Mouse (Mus musculus) olfactory bulb, adult 2 months (tissue): ENCODE results near the gene Dytn. TPM values are rescaled to one million over a fixed set of nuclear protein-coding genes. Genes with fewer than 3 reads are reported as not detected.
"Not testable (repeated sequence)": the region's sequence is repeated elsewhere in the genome, so short reads cannot be mapped to it uniquely, and the experiment has no call there.

Source experiments
- H3K27ac ChIP-seq: fragments of 200-500 bp; 2 replicates; pipeline ENCODE4 v1.5.1; 2012; ENCODE audit warnings: low read depth, low read length; ENCODE audit not compliant: insufficient read depth
- H3K4me1 ChIP-seq: fragments of 200-500 bp; 2 replicates; pipeline ENCODE4 v1.6.1; 2012; ENCODE audit warnings: low read length; ENCODE audit not compliant: control insufficient read depth, insufficient read depth
- H3K4me3 ChIP-seq: fragments of 200-500 bp; 2 replicates; pipeline ENCODE4 v1.5.1; 2012; ENCODE audit warnings: mild to moderate bottlenecking, low read depth, low read length, moderate library complexity; ENCODE audit not compliant: insufficient read depth
- CTCF ChIP-seq: fragments of 200-500 bp; IDR thresholded peaks from 2 replicates; pipeline ENCODE4 v1.5.1; 2012; ENCODE audit warnings: low read depth, mild to moderate bottlenecking, low read length, moderate library complexity; ENCODE audit not compliant: insufficient read depth
- POLR2A ChIP-seq: fragments of 200-500 bp; IDR thresholded peaks from 2 replicates; pipeline ENCODE4 v1.6.1; 2012; ENCODE audit warnings: mild to moderate bottlenecking, low read depth, low read length, moderate library complexity; ENCODE audit not compliant: insufficient read depth
- WGBS: fragments of 180-500 bp; shearing (Covaris S2); methylation state at CpG from one replicate; pipeline ENCODE4 v1.1.7; 2018; 5-methylcytosine and 5-hydroxymethylcytosine counted together
- polyA plus RNA-seq: library from polyadenylated mRNA; stranded (reverse); fragments of >200 nt; gene quantifications from 2 replicates; pipeline ENCODE4 v1.2.4, GENCODE M21; 2012; ENCODE audit warnings: low replicate concordance; ENCODE audit not compliant: missing spikeins, insufficient read depth, insufficient read length

Dytn gene
- polyA plus RNA-seq, 1 experiment, result not detected

- Histone ChIP-seq H3K4me1 (0 out of 2 replicates have a peak, but pooled peaks cover 2% of the 10 kb centered on the region), H3K4me3 (no peak overlapping the region), H3K27ac (no peak overlapping the region)
- 10% methylated on average over 13 of the region's 13 CpGs for WGBS
- TF ChIP-seq CTCF (no peak), POLR2A (no peak)
These were observed 18.5 kb downstream of the Dytn start for GRCm38 (mm10) chr1:63667949-63668851.

DNA sequence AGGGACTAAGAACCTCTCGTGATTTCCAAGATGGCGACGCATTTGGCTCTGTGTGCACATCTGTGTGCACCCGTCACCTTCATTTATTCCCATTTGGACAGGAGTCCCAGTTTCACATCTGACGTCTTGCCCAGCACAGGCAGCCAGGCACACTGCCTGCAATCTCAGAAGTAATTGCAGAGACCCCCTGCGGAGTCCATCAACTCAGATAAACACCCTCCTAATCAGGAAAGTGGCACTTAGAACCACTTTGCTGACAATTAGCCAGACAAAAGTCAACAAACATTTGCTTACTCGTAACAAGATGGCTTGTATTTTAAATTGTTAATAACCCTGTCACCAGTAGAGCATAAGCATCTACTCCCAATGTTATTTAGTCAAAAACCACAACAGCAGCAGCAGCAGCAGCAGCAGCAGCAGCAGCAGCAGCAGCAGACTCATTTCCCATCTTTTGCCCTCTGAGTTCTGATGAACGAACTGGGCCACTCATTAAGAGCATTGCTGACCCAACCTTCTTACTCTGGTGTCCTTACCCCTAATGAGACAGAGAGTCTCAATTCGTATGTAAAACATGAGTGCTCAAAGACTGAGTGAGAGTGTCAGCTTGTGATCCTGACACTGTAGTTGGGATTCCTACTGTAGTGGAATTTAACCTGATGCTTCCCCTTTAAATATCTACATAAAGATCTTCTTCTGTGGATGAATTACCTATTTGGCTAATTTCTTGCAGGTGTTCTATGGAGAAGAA lies 19.4 kb downstream of the Dytn start:
- TF ChIP-seq POLR2A, result no peak
- no peak for TF ChIP-seq CTCF
- 22% methylated on average over 9 of the region's 9 CpGs for WGBS
- Histone ChIP-seq H3K27ac (no peak overlapping the region), H3K4me3 (no peak overlapping the region), H3K4me1 (0 out of 2 replicates have a peak, but pooled peaks cover 2% of the 10 kb centered on the region)

DNA sequence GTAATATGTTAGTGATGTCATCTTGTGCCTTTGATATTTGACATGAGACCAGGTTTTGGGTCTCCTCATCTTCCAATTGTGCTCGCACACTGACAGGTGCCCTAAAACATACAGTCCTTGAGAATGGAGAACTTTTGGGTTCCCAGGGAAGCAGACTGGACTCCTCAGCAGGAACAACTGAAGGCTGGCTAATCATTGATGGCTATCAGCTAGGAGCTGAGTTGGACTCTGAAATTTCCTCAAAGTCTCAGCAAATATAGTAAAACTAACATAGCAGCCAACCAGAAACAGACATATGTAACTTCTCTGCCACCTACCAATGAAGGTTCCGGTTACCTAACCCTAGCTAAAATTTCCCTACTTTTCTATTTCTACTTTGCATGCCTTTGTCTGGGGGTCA lies 20.6 kb downstream of the Dytn start:
- Histone ChIP-seq H3K27ac (no peak overlapping the region), H3K4me1 (0 out of 2 replicates have a peak, but pooled peaks cover 2% of the 10 kb centered on the region), H3K4me3 (no peak overlapping the region)
- TF ChIP-seq POLR2A, result no peak
- TF ChIP-seq CTCF, result no peak
- WGBS, result 99% methylated on average over 2 of the region's 2 CpGs

GRCm38 (mm10) chr1:63659591-63659990 lies 27.1 kb downstream of the Dytn start:
- no peak overlapping the region for H3K4me3 ChIP-seq
- no peak overlapping the region for H3K27ac ChIP-seq
- TF ChIP-seq CTCF, result no peak
- under 1% methylated on average over 7 of the region's 7 CpGs for WGBS
- H3K4me1 ChIP-seq, result no peaks in the 10 kb centered on the region

- TF ChIP-seq POLR2A, result no peak
- H3K27ac ChIP-seq, result no peak overlapping the region
- H3K4me1 ChIP-seq, result no peaks in the 10 kb centered on the region
- H3K4me3 ChIP-seq, result no peak overlapping the region
- WGBS, result 9% methylated on average over 6 of the region's 6 CpGs
These were observed 28.7 kb downstream of the Dytn start for GRCm38 (mm10) chr1:63658016-63658415.

DNA sequence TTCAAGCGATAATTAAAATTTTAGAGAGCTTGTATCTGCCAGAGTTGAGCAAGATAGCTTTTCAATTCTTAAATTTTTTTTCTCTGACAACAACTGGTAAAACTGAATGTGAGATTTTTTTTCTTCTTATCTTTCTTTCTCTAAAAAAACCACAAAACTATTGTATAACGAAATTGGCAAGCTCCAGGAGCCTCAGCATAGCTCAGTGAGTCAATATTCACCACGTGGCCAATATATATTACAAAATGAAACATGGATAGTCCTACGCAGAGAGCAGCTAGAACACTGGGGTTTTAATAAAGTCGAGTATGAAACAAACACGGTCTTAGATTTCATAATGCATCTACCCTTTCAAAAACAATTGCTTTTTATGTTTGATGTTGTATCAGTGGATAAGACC lies 46.8 kb downstream of the Dytn start:
- 77% methylated on average over 6 of the region's 6 CpGs for WGBS
- no peaks in the 10 kb centered on the region for H3K4me1 ChIP-seq
- H3K4me3 ChIP-seq, result no peak overlapping the region
- no peak overlapping the region for H3K27ac ChIP-seq
- TF ChIP-seq POLR2A (no peak), CTCF (no peak)

DNA sequence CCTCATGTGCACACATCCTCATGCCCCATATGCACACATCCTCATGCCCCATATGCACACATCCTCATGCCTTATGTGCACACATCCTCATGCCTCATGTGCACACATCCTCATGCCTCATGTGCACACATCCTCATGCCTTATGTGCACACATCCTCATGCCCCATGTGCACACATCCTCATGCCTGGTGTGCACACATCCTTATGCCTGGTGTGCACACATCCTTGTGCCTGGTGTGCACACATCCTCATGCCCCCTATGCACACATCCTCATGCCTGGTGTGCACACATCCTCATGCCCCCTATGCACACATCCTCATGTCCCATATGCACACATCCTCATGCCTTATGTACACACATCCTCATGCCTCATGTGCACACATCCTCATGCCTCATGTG lies 56.3 kb downstream of the Dytn start:
- not testable (repeated sequence) for H3K27ac ChIP-seq, H3K4me1 ChIP-seq, H3K4me3 ChIP-seq

DNA sequence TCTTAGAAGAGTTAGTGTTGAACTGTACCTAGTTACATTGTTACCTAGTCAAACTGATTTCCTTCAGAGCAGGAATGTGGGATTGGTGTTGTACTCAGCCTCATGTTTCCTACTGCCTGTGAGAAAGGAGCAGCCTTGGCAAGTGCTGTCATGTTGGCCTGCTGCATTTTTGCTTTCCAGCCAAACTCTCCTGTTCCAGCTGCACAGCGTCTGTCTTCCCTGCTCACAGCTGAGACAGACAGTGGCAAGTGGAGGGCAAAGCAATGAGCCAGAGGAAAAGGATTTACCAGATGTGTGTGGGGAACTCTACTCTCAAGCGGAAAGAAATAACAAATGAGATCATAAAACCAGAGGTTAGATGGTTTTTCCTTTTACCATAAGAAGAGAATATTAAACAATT lies 58.5 kb downstream of the Dytn start:
- WGBS, result 55% methylated on average over 2 of the region's 2 CpGs
- TF ChIP-seq CTCF (no peak), POLR2A (no peak)
- Histone ChIP-seq H3K4me1 (no peaks in the 10 kb centered on the region), H3K4me3 (no peak overlapping the region), H3K27ac (no peak overlapping the region)

GRCm38 (mm10) chr1:63615668-63616067 lies 71.1 kb downstream of the Dytn start, which contains the start of gene Gm39653:
Gene Gm39653 (plus strand): TSS chr1:63615968.
- 89% methylated on average over 3 of the region's 3 CpGs for WGBS

More at GRCm38 (mm10) chr1:63615668-63616067, 71.1 kb downstream of the Dytn start, which contains the start of gene Gm39653:
- TF ChIP-seq CTCF, result no peak
- TF ChIP-seq POLR2A, result no peak
- Histone ChIP-seq H3K27ac (no peak within 1 kb of the TSS), H3K4me1 (peaks cover 6% of the 10 kb centered on the region), H3K4me3 (no peak within 1 kb of the TSS)
